1 mouse cellular context compared by ENCODE assay signal in the genomic region with DNA sequence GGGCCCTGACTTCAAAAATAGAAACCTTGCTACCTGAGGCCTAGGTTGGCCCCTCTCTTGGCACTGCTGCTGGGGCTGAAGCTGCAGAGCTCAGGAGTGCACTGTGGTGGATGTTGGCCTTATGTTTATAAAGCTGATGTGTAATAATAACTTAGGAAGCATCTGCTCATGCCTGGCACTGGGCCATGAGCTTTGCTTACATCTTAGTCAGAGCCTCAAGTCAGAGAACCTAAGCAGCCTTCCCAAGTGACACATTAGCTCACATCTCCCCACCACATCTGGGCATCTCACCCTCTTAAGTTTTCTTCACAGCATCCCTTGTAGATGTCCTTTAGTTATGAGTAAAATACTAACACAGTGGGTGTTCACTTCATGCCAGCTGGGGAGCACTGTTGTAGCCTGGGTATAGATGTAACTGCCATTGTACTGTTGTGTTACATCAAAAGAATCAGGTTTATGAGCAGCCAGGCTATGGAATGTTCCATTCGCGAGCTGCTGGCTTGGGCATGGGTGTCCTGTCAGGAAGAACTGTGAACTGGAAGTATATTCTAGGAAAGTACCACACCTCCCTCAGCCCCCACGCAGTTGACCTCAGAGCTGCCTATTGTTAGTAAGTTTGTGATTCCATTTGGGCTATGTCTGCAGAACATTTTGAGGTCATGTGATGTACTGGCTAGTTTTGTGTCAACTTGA.
TF ChIP-seq lines count a peak whose summit lies in the region.

No protein-coding gene starts in this region.

TF ChIP-seq in MEL, 35 proteins besides CTCF, POLR2A, EP300 and RAD21 (continued from another document):
- TF ChIP-seq ZNF384 (IDR thresholded peaks at IDR 0.05; ENCODE audit: low read depth, low read length) = no peak
- TF ChIP-seq ZC3H11A (IDR thresholded peaks at IDR 0.05; ENCODE audit: low read depth, low read length) = no peak
- no peak for TF ChIP-seq ZKSCAN1 (IDR thresholded peaks at IDR 0.05; ENCODE audit: low read depth, low read length)
- TF ChIP-seq NRF1 (IDR thresholded peaks at IDR 0.05; ENCODE audit: insufficient read depth, low read depth, low read length, poor library complexity, severe bottlenecking) = no peak
- no peak for TF ChIP-seq ZMIZ1 (IDR thresholded peaks at IDR 0.05; ENCODE audit: low read depth, low read length)
- no peak for TF ChIP-seq SIN3A (IDR thresholded peaks at IDR 0.05; ENCODE audit: low read length)
- TF ChIP-seq KAT2A (conservative IDR thresholded peaks at IDR 0.05; ENCODE audit: low read depth, low read length) = no peak
- no peak for TF ChIP-seq USF1 (IDR thresholded peaks at IDR 0.05; ENCODE audit: low read depth, low read length)
- no peak for TF ChIP-seq MEF2A (IDR thresholded peaks at IDR 0.05; ENCODE audit: extremely low read depth, insufficient replicate concordance, low read depth, low read length, poor library complexity, severe bottlenecking)
TF ChIP-seq in MEL: peak in this region for 0.
